Mouse (Mus musculus): ENCODE results near the gene Cdk11b. TPM values are rescaled to one million over a fixed set of nuclear protein-coding genes. Genes with fewer than 3 reads are reported as not detected.

Cdk11b gene
- total RNA-seq (2021): 10 to 100 TPM; 32.1 to 34.2 TPM

DNA sequence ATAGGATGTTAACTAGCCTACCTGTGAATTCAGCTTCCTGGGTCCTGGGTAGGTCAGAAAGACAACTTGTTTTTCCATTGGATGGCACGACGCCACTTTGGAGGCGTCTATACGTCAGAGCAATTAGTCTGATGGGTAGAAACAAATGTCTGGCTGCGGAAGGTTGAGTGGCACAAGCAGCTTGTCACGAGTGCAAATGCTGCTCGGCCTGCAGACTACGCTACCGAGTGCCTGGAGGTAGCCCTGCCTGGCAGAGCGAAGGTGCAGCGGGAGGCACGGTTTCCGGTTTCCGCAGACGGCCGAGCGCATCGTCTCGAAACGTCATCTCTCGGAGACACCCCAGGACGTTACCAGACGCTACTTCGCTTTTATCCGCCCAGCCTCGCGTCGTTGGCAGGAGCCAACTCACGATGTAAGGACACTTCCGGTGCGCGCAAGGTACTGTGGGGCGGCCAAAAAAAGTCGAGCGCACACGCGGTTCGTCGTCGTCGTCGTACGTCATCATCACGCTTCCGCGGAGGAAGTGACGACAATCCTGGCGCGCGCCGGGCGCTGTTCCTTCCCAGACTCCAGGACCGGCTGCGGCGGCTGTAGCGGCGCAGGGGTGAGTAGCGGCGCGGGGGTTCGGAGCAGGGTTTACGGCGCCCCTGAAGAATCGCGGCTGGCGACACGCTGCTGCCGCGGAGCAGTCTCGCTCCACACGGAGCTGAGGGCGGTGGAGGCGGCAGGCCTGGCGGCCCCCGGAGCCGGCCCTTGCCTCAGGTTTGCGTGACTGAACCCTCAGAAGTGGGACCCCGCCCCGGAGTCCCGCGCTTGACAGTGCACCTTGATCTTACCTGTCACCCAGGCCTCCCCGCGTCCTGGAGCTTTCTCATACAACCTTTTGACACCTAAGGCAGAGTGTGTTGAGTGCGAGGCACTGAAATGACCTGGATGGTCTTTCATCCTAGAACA, at the start of gene Cdk11b:
Cdk11b (plus strand) TSS at position 517 of the 954 bp plus-strand sequence.
- intact Hi-C loops (cut with DNase I): loop anchor here (1.0 to 5.0 kb wide), 4 partner anchors 23 to 138 kb away; partner anchors contain the start of genes Atad3a, Mib2, Slc35e2 and Ssu72
- peak; percentile 96 for DNase-seq

DNA sequence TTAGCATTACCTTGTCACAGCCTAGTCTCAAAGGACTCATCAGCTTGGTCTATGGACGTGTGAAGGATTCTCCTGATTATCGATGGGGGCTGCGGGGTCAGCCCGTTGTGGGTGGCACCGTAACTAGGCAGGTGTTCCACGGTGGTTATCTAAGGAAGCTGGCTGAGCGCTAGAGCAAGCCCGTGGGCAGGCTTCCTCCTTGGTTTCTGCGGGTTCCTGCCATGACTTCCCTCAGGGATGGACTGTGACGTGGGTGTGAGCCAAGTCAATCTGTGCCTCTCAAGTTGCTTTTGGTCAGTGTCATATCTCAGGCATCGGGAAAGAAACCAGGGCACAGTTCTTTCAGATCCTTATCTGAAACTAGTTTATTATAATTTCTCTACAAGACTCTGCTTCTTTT, 49.7 kb upstream of the Cdk11b start:
- DNase-seq: no peak
- intact Hi-C loops (cut with DNase I): no loop called here

DNA sequence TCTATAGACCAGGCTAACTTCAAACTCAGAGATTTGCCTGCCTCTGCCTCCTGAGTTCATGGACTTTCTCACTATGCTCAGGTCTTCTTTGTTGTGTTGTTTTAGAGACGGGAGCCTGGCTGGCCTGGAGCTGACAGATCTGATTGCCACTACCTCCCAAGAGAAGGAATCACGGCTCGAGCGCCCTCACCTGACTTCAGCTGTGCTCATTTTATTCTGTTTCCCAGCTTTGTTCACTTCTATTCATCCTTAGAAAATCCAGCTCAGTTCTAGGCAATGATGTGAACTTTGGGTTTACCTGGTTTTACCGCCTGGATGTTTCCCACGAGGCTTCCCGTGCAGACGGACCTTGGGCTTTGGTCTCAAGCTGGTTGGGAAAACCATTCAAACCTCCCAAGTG, 49.1 kb upstream of the Cdk11b start:
- intact Hi-C loops (cut with DNase I): no loop called here
- no peak for DNase-seq

DNA sequence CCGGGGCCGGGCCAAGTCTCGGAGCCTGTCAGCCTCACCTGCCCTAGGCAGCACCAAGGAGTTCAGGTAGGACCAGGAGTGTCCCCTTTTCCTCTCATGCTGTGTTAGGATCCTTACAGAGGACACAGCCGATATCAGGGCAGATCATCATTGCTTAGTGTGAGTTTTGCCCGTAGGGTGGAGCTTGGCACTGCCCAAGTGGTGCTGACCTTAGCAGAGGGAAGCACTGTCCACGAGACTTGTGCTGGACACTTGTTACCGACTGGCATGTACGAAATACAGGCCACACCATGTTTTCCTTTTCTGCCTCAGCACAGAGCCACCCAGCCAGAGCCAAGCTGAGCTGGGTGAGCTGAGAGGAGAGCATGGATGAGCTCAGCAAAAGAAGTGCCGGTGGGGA, 47.5 kb upstream of the Cdk11b start:
- intact Hi-C loops (cut with DNase I): no loop called here
- peak in 1 of 2 experiments; percentile 20 for DNase-seq

DNA sequence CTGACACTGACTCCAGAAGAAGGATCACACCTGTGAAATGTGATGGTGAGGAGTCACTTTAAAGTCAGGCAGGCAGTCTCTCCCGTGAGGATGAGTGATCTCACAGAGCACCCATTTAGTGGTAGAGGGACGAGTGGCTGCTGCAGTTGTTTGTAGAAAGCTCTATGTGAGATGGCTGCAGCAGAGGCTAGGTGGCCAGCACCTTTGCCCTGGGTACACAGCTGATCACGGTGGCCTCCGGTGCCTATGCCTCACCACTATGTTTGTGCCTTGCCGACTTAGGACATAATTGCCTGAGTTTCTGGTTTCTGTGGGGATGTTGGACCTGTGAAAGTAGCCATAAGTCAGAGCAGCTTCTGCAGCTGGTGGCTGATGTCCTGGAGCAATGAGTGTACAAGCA, 46.9 kb upstream of the Cdk11b start:
- no peak for DNase-seq

DNA sequence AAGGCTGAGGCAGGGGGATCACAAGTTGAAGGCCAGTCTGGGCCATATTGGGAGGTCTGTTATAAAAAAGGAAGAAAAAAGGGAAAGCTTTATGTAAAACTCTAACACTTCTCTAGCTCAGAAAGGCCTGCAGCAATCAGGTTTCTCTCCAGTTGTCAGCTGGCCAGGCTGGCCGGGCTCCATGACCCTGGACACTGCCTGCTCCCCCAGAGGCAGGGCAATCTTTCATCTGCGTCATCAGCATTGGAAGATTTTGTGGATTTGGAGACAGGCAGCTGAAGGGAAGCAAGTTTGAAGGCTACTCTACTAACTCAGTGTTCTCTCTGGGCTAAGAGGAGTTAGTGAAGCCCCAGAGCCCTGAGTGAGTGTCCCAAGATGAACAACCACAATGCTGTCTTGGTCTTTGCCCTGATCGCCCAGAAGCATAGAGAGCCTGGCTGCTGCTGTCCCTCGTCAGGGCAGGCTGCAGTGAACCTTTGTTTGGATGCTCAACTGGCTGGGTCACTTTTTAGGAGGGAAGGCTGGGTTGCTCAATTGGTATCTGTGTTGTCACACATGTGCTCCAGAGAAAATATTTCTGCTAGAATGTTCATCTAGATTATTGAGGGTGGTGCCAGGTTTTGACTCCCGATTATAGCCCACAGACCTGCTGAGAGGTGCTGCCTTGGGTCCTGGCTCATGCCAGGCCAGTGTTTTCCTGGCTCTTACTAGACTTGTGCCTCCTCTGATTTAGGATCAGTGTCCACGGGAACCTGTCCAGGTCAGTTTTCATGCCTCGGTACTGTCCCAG, 46.1 kb upstream of the Cdk11b start:
- intact Hi-C loops (cut with DNase I): no loop called here

More for the DNA sequence above, 46.9 kb upstream of the Cdk11b start:
- intact Hi-C loops (cut with DNase I): no loop called here

DNA sequence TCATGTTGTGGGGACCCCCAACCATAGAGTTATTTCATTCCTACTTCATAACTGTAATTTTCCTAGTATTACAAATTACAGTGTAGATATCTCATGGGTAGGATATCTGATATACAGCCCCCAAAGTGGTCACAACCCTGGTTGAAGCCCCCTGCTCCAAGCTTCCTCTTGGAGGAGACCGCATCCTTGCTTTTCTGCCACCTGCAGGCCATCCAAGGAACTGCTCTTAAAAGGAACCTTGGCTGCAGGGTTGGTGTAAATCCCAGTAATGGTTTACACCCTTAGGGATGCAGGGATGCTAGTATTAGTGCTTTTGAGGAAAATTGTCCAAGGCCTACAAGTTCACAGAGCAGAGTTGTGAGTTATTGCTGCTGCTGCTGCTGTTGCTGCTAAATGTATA, 44.2 kb upstream of the Cdk11b start:
- peak; percentile 59 to 75 for DNase-seq
- intact Hi-C loops (cut with DNase I): loop anchor here (1.0 kb wide), 1 partner anchor 99 kb away; no protein-coding TSS in a partner anchor

More for the DNA sequence above, 46.1 kb upstream of the Cdk11b start:
- peak; percentile 64 to 75 for DNase-seq

DNA sequence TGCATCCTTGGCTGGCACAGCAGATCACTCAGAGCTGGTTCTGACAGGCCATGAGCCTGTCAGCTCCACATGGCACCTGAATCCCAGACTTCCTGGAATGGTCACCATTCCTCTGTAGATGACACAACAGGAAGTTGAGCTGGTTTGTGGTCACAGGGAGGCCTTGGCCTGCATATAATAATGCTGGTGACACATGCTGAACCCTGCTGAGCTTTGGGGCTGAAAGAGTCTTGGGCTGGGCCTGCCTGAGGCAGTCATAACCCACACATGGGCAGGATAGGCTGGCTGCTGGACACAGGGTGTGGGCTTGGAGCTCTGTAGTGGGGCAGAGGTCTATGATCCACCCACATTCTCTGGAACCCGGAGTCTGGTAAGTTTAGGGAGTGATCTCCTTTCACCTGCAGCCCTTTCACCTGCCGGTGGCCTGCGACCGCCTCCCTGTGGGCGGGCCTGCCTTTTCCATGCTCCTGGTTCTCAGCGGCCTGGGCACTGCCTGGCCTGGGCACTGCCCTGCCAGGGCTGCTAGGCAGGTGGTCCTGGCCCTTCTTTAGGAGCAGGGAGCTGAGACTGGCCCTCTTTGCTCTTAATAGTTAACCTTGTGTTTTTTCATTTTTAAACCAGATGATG, 42.3 kb upstream of the Cdk11b start:
- DNase-seq: no peak
- intact Hi-C loops (cut with DNase I): no loop called here

DNA sequence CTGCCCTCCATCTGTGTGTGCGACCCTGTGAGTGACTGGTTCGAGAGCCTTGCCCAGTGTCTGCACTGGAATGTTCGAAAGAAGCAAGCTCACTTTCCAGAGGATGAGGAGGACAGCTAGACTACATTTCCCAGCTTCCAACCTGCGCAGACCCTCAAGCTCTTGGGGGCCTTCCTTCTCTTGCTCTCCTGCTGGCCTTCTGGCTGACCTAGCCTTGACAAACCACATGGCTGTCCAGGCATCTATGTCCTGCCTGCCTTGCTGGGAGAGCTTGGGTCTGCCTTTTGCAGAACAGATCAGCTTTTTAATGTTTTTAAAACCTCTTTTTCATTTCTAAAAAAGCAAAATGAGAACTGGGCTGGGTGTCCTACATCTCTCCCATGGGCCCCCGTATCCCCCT, 35.3 kb upstream of the Cdk11b start:
- DNase-seq: no peak
- intact Hi-C loops (cut with DNase I): no loop called here

DNA sequence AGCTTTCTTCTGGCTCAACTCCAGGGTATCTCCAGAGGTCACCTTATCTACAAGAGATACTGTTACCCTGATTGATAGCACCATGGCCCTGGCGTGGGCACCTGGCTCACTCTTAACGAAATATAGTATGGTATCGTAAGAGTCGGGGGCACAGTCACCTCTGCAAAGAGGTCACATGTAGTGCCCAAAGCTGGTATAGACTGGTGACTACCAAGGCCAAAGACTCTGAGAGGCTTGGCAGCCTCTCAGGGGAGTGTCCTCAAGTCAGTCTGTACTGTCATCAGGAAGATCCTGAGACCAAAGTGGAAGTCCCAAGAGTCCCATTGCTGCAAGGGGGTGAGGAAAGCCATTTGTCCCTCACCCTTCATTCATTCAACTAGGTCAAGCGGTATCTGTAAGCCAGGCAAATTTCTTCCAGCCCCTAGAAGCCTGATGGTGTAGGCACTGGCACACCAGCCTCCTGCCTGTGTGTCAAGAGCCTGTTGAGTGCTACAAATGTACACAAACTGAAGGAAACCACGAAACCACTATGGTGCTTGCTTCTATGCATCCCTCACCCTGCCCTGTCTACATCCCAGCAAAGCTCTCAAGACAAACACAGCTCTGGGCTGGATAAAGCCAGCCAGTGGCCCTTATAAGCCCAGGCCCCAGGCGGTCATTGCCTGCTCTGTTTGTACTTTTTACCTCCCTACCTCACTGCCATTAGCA, 33.5 kb upstream of the Cdk11b start:
- intact Hi-C loops (cut with DNase I): no loop called here
- no peak for DNase-seq

DNA sequence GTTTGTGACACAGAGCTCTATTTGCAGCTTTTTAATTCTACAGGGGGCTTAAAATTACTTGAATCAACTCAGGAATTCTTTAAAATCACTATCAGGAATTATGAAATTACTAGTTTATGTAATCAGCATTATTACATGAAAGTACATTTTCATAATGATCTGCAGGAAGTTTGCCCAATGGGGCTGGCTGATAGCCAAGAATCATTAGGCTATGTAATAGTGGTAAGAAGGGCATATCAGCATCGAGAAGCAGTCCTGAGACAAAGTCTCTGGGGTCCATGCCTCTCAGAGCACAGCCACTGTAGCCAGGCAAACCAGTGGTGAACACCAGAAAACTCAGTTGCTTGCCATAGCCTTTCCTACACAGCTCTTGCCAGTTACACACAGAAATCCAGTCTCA, 30.9 kb upstream of the Cdk11b start:
- DNase-seq: no peak
- intact Hi-C loops (cut with DNase I): no loop called here

DNA sequence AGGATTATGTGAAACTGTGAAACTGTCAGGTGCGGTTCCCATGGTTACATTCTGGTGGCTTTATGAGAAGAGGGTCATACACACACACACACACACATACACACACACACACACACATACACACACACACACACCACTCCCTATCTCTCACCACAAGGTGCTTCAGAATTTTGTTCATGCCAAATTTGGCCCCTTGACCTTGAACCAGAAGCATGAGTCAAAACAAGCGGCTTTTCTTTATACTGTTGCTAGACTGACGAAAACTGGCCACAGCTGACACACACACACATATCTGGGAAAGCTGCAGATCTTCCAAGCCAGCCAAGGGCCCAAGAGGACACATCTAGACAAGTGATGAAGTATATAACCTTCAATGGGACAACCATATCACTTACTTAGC, 28.9 kb upstream of the Cdk11b start:
- intact Hi-C loops (cut with DNase I): no loop called here
- no peak for DNase-seq

DNA sequence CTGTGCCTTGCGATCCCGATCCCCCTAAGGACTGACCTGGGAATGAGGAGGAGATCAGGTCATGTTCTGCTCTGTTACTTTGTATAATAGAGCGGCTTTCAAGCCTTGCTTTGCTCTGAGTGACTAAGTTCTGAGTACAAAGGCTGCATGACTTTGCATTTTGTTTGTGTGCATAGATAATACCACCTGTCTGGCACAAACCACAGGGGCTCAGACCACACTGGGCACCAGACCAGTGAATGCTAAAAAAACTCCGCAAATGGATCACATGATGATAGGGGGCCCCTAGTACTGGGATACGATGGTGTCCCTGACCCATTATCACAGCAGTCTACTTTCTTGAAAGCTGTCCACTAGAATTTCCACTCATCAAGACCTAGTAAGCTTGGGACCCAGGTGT, 28.0 kb upstream of the Cdk11b start:
- intact Hi-C loops (cut with DNase I): no loop called here
- DNase-seq: no peak

DNA sequence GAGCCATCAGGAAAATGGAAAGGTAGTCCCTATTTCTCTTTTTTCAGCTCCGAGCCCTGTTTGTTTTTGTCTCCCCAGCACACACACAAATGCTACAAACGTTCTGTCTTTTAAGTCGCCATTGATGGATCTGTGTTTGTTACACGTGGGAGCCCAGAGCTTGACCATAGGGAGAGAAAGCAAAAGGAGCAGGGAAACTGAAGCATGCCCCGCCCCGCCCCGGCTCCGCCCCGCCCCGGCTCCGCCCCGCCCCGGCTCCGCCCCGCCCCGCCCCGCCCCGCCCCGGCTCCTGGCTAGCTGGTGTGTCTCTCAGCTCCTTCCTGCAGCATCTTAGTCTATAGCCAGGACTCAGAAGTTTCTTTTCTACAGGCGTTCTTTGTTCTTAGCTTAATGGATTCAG, 26.1 kb upstream of the Cdk11b start:
- intact Hi-C loops (cut with DNase I): no loop called here
- DNase-seq: no peak

DNA sequence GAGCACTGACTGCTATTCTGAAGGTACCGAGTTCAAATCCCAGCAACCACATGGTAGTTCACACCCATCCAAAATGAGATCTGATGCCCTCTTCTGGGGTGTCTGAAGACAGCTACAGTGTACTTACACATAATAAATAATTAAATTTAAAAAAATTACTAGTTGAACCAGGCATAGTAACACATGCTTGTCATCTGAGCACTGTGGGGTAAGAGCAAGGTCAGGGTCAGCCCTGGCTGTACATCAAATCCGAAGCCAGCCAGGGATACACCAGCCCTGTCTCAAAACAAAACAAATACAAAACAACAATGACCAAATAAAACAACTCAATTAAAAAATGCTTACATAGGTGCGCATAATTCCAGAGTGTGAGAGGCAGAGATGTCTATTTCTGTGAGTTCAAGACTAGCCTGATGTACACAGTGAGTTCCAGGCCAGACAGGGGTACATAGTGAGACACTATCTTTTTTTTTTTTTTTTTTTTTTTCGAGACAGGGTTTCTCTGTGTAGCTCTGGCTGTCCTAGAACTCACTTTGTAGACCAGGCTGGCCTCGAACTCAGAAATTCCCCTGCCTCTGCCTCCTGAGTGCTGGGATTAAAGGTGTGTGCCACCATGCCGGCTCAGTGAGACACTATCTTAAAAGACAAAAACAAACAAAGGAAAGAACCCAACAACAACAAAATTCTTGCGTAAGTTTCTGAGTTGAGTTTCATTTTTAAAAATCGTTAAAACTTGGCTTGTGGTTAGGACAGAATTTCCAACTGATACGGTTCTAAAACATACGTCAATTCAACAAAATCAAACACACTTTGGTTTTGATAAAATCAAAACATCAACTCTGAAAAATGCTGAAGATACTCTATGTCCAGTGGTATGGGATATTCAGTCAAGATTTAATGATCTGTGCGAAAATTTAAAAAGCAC, 24.5 kb upstream of the Cdk11b start:
- intact Hi-C loops (cut with DNase I): no loop called here
- no peak for DNase-seq

DNA sequence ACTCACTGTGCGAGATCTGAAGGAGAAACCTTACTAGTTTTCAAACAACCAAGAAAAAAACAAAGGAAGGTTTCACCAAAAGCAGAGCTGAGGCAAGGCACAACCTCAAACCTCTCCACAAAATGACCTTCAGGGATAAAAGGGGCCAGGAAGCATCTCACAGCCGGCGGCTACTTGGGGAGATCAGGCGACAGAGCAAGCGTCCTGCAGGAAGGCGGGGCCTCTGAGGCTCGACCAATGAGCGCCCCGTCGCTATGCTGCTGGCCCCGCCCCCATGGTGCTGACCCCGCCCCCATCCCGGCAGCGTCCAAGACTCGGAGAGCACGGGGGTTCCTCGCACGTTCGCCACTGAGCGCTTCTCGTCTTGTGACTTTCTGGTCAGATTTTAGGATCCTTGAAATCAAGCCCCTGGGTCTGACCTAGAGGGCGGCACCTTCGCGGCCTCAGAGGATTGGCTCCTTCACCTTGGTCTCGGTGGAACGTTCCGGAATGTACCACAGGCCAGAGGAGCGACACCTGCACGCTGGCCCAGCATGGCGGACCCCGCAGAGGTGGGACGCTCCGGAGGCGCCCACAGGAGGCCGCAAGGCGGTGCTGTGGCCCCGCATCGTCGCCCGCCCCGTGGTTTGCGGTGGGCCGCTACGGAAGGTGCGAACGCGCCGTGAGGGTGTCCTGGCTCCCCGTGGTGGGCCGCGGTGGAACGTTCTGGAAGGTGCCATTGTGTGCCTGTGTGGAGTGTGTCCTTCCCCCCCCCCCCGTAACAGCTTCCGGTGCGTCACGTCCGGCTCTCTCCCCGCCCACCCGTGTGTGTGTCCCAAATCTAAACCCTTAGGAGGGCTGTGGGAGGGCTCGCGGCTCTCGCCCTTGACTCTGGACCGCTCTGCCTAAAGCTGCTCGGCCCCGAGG, 23.3 kb upstream of the Cdk11b start, which contains the start of gene Slc35e2:
Slc35e2 (plus strand) TSS at position 326 of the 906 bp plus-strand sequence.
- peak; percentile 91 to 100 for DNase-seq
- intact Hi-C loops (cut with DNase I): loop anchor here (1.0 kb wide), 1 partner anchor 23 kb away; the partner anchor contains the start of gene Cdk11b

DNA sequence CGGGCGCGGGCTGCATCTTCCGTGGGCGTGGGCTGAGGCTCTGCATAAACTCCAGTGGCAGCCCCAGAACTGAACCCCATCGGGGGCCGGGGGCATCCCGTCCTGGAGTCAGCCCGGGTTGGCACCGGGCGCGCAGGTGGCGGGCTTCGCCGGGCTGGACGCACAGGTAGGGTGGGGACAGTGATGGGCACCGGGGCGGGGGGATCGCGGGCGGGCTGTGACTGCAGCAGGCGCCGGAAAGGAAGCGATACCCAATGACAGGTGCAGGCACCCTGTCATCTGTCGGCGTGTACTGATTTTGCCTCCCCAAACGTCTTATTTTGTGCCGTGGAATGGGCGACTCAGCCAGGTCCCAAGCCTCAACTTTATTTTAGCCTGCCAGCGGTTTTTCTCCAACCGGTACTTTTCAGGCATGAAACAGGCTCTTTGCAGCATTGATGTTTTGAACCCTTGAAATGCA, 22.6 kb upstream of the Cdk11b start:
- no peak for DNase-seq
- intact Hi-C loops (cut with DNase I): loop anchor here (1.0 kb wide), 1 partner anchor 22 kb away; the partner anchor contains the start of gene Cdk11b

DNA sequence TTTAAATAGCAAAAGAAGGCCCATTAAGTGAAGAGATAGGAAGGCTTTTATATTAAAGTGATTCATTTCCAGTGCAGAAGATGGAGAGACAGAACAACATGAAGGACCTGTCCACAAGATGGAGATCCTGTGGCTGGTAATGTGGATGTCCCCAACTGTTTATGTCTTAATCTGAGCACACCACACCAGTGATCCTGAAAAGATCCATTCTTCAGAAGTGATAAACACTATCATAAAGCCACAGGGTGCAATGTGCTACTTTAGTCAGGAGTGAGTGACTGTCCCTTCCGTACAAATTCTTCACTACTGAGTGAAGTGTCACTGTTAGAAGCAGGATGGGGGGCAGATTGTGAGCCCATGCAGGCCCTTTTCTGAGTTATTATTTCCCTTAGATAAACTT, 21.9 kb upstream of the Cdk11b start:
- DNase-seq: no peak
- intact Hi-C loops (cut with DNase I): no loop called here
